Mouse (Mus musculus) midbrain, postnatal 0 days (tissue): ENCODE measurements around the gene Rmnd5b. TPM values are rescaled to one million over a fixed set of nuclear protein-coding genes. Genes with fewer than 3 reads are reported as not detected.
A peak's percentile ranks its signal among the peaks of the same experiment; 100 is the strongest.

Source experiments
- ATAC-seq: fragments of 200-750 bp; cut with Nextera tagmentation; 2 replicates; pipeline ENCODE4 v1.8.0; 2017; ENCODE audit warnings: moderate number of reproducible peaks, mild to moderate bottlenecking, moderate TSS enrichment, moderate library complexity; ENCODE audit not compliant: low FRiP score
- DNase-seq: peaks from one replicate; pipeline ENCODE4 v3.0.0-alpha.2; 2015; ENCODE audit warnings: low spot score
- H3K27ac ChIP-seq: fragments of 300-500 bp; sonication (generic); 2 replicates; pipeline ENCODE4 v1.5.1; 2014; ENCODE audit warnings: low read depth, mild to moderate bottlenecking, low read length, mixed read lengths
- H3K27me3 ChIP-seq: fragments of 300-500 bp; sonication (generic); 2 replicates; pipeline ENCODE4 v1.6.1; 2014; ENCODE audit warnings: low read length, control low read depth, mixed read lengths; ENCODE audit not compliant: insufficient read depth
- H3K36me3 ChIP-seq: fragments of 300-500 bp; sonication (generic); 2 replicates; pipeline ENCODE4 v1.6.1; 2014; ENCODE audit warnings: low read length, control low read depth, mixed read lengths; ENCODE audit not compliant: insufficient read depth
- H3K4me1 ChIP-seq: fragments of 300-500 bp; sonication (generic); 2 replicates; pipeline ENCODE4 v1.6.1; 2014; ENCODE audit warnings: mild to moderate bottlenecking, control low read depth, antibody characterized with exemption, low read length, mixed read lengths; ENCODE audit not compliant: insufficient read depth
- H3K4me2 ChIP-seq: fragments of 300-500 bp; sonication (generic); 2 replicates; pipeline ENCODE4 v1.6.1; 2014; ENCODE audit warnings: low read depth, mild to moderate bottlenecking, low read length, mixed read lengths; ENCODE audit not compliant: poor library complexity, severe bottlenecking
- H3K4me3 ChIP-seq: fragments of 300-500 bp; sonication (generic); 2 replicates; pipeline ENCODE4 v1.5.1; 2014; ENCODE audit warnings: low read depth, mild to moderate bottlenecking, low read length, moderate library complexity
- H3K9ac ChIP-seq: fragments of 300-500 bp; sonication (generic); replicated peaks from 2 replicates; pipeline ENCODE4 v1.6.1; 2014; ENCODE audit warnings: mild to moderate bottlenecking, low read length, moderate library complexity, mixed read lengths; ENCODE audit not compliant: poor library complexity, severe bottlenecking
- H3K9me3 ChIP-seq: fragments of 300-500 bp; sonication (generic); 2 replicates; pipeline ENCODE4 v1.6.1; 2016; ENCODE audit warnings: low read length, control low read depth
- CTCF ChIP-seq: IDR thresholded peaks from 2 replicates; pipeline ENCODE4 v1.5.1; 2016; ENCODE audit warnings: antibody characterized with exemption, mild to moderate bottlenecking
- WGBS: fragments of 180-500 bp; shearing (Covaris S2); extraction: QIAGEN DNeasy Blood & Tissue Kit; methylation state at CpG from one replicate; pipeline ENCODE4 v1.1.7; 2014; 5-methylcytosine and 5-hydroxymethylcytosine counted together
- polyA plus RNA-seq: library from polyadenylated mRNA; unstranded; fragments of >200 nt; fragmentation: Nextera tagmentation; extraction: Ambion mirVana; gene quantifications from 2 replicates; pipeline ENCODE4 v1.2.1, GENCODE M21; 2015
- total RNA-seq: library from RNA; depleted of rRNA; stranded (reverse); fragments of >200 nt; gene quantifications from 2 replicates; pipeline ENCODE4 v1.2.3, GENCODE M21; 2014

The Rmnd5b gene
- total and polyA plus RNA-seq, 2 experiments from 2014 or later: 66.0 to 70.1 TPM

- no peak overlapping the region for H3K27ac ChIP-seq
Observed at GRCm38 (mm10) chr11:51643202-51643601, 7.5 kb upstream of the Rmnd5b start.

DNA sequence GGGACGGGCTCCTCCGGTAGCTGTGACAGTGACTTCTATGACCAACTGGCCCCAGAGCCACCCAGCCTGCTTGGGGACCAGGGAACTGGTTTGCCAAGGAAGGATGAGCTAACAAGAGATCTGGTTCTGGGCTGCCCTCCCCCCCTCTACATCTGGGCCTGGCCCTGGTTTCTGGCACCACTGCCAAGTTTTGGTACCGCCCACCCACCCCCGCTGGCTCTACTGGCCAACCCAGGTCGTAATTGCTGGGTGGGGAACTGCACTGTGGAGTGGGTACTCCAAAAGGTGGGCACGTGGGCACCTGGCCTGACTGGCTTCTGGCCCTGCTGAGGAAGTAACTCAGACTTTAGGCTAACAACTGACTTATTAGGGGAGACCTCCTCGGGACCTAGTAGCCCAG is 5.1 kb upstream of the Rmnd5b start:
- Histone ChIP-seq H3K4me1 (no peaks in the 10 kb centered on the region), H3K27me3 (no peaks in the 10 kb centered on the region), H3K27ac (no peak overlapping the region), H3K9me3 (no peaks in the 10 kb centered on the region), H3K36me3 (peaks cover 20% of the 10 kb centered on the region), H3K4me2 (no peak overlapping the region), H3K4me3 (no peak overlapping the region), H3K9ac (no peak overlapping the region)
- ATAC-seq: no peak
- DNase-seq: no peak
- no peak for TF ChIP-seq CTCF
- WGBS: 83% methylated on average over 7 of the region's 7 CpGs

More at GRCm38 (mm10) chr11:51643202-51643601, 7.5 kb upstream of the Rmnd5b start:
- no peaks in the 10 kb centered on the region for H3K4me1 ChIP-seq
- H3K4me2 ChIP-seq: no peak overlapping the region
- WGBS: 80% methylated on average over 9 of the region's 9 CpGs
- H3K27me3 ChIP-seq: no peaks in the 10 kb centered on the region
- H3K36me3 ChIP-seq: peaks cover 20% of the 10 kb centered on the region
- no peak overlapping the region for H3K9ac ChIP-seq
- no peak for TF ChIP-seq CTCF
- DNase-seq (no peak), ATAC-seq (no peak)
- no peaks in the 10 kb centered on the region for H3K9me3 ChIP-seq
- no peak overlapping the region for H3K4me3 ChIP-seq

DNA sequence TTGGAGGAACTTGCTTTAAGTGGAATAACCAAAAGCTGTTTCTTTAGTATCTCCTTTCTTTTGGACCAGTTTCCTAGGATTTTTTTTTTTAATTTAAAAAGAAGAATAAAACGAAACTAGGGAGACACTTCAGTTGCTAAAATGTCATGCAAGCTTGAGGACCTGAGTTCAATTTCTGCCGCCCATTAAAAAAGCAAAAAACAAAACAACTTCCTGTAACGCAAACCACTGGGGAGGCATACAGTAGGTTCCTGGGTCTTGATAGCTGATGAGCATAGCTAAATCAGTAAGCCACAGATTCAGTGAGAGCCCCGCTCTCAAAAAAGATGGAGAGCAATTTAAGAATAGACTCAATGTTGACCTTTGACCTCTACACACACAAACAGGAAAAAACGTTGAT is 2.8 kb upstream of the Rmnd5b start:
- TF ChIP-seq CTCF: no peak
- no peaks in the 10 kb centered on the region for H3K27me3 ChIP-seq
- peaks cover 9% of the 10 kb centered on the region for H3K4me1 ChIP-seq
- WGBS: 72% methylated on average over 5 of the region's 5 CpGs
- ATAC-seq: no peak
- no peak for DNase-seq
- peaks cover 4% of the 10 kb centered on the region for H3K36me3 ChIP-seq
- H3K9me3 ChIP-seq: no peaks in the 10 kb centered on the region
- no peak overlapping the region for H3K4me3 ChIP-seq
- no peak overlapping the region for H3K4me2 ChIP-seq
- H3K9ac ChIP-seq: no peak overlapping the region
- H3K27ac ChIP-seq: no peak overlapping the region

DNA sequence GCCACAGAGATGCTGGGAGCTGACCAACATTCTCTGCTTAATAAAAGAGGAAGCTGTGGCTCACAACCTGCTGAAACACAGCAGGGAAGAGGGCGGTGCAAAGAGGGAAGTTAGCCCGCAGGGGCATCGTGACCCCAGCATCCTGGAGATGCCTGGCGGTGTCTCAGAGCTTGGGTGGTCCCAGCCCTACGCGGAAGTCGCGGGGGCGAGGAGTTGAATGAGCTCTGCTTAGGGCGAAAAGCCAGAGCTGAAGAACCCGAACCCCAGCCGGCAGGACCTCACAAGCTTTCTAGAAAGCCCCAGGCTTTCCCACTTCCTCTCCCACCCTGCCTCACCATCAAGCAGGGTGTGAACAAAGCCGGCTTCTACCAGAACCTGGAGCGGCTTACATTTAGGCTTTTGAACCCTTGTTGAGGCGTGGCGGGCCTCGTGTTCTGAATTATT is 2.3 kb upstream of the Rmnd5b start:
- H3K27me3 ChIP-seq: no peaks in the 10 kb centered on the region
- H3K4me2 ChIP-seq: no peak overlapping the region
- H3K9me3 ChIP-seq: no peaks in the 10 kb centered on the region
- DNase-seq (no peak), ATAC-seq (no peak)
- H3K4me1 ChIP-seq: peaks cover 9% of the 10 kb centered on the region
- no peak overlapping the region for H3K27ac ChIP-seq
- TF ChIP-seq CTCF: no peak
- WGBS: 6% methylated on average over 17 of the region's 17 CpGs
- H3K9ac ChIP-seq: no peak overlapping the region
- no peaks in the 10 kb centered on the region; the same call in 1 of the 2 replicates for H3K36me3 ChIP-seq
- no peak overlapping the region for H3K4me3 ChIP-seq

DNA sequence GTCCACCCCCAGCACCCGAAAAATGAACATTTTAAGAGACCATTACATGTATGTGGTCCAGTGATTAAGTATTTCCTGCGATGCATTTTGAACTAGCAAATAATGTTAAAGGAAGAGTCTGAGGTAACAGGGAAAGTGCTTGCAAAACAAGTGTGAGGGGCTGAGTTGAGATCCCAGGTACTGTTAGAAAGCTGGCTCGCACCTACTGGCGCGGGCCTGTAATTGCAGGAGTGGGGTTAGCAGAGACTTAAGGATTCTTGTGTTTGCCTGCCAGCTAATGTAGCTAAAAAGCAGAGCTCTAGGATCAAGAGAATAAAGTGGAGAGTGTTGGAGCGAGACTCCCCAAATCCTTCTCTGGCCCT is 608 bp upstream of the Rmnd5b start:
- TF ChIP-seq CTCF: peak; percentile 72
- H3K27ac ChIP-seq: peak overlapping the region; percentile 77
- peaks cover 9% of the 10 kb centered on the region for H3K4me1 ChIP-seq
- H3K36me3 ChIP-seq: no peaks in the 10 kb centered on the region
- H3K4me3 ChIP-seq: peak overlapping the region; percentile 81
- ATAC-seq (peak; percentile 55; the same call in 1 of the 2 replicates), DNase-seq (peak; percentile 74)
- WGBS: 4% methylated on average over 6 of the region's 6 CpGs
- no peaks in the 10 kb centered on the region for H3K9me3 ChIP-seq
- peak overlapping the region; percentile 73 for H3K4me2 ChIP-seq
- H3K9ac ChIP-seq: peak overlapping the region; percentile 72
- no peaks in the 10 kb centered on the region for H3K27me3 ChIP-seq

GRCm38 (mm10) chr11:51635127-51635524 is 570 bp downstream of the Rmnd5b start:
- Histone ChIP-seq H3K4me2 (peak overlapping the region; percentile 73), H3K36me3 (no peaks in the 10 kb centered on the region), H3K9me3 (no peaks in the 10 kb centered on the region), H3K27ac (peak overlapping the region; percentile 77), H3K4me3 (peak overlapping the region; percentile 81), H3K4me1 (peaks cover 9% of the 10 kb centered on the region), H3K9ac (peak overlapping the region; percentile 72), H3K27me3 (no peaks in the 10 kb centered on the region)
- no peak for TF ChIP-seq CTCF
- no peak for DNase-seq
- 15% methylated on average over 6 of the region's 6 CpGs for WGBS
- no peak for ATAC-seq
